Comparison of ENCODE assay signal across 18 mouse cellular contexts in genomic region chr13:55954346-55954745, GRCm38 (mm10).
A peak's percentile ranks its signal among the peaks of the same experiment; 100 is the strongest.
DNase-seq lines count a peak whose midpoint lies in the region; ATAC-seq lines count a peak whose summit lies in the region.
"Had no signal": no experiment of that assay in that cellular context is flagged by ENCODE, and none has a peak within 500 bp of the region (broad histone marks: within the 10 kb centered on the region; RNA-seq: fewer than 3 reads in every experiment).

No protein-coding gene starts in this region.

- H3K9ac ChIP-seq in lung, embryonic 16.5 days (ENCODE audit: low read length), result no peak overlapping the region
- H3K9ac ChIP-seq in midbrain, embryonic 14.5 days (replicated peaks; ENCODE audit: low read length), result no peak overlapping the region
- H3K9ac ChIP-seq: embryonic facial prominence, embryonic 12.5 days; forebrain, embryonic 15.5 days; heart, embryonic 15.5 days; hindbrain, embryonic 14.5 days; intestine, embryonic 15.5 days had no signal

- H3K9me3 ChIP-seq in lung, embryonic 16.5 days (ENCODE audit: control insufficient read depth, low read length), result no peaks in the 10 kb centered on the region
- H3K9me3 ChIP-seq in midbrain, embryonic 14.5 days (ENCODE audit: control insufficient read depth, low read length), result no peaks in the 10 kb centered on the region
- H3K9me3 ChIP-seq: embryonic facial prominence, embryonic 12.5 days; forebrain, embryonic 15.5 days; heart, embryonic 15.5 days; hindbrain, embryonic 10.5 days; intestine, embryonic 15.5 days had no signal

- no peak overlapping the region for H3K4me2 ChIP-seq in lung, embryonic 16.5 days (ENCODE audit: low read depth, low read length)
- H3K4me2 ChIP-seq in midbrain, embryonic 14.5 days (ENCODE audit: low read length), result no peak overlapping the region
- H3K4me2 ChIP-seq: embryonic facial prominence, embryonic 12.5 days; forebrain, embryonic 15.5 days; heart, embryonic 11.5 days; heart, embryonic 15.5 days; hindbrain, embryonic 14.5 days; intestine, embryonic 15.5 days had no signal

- 50% methylated on average over 6 of the region's 6 CpGs for WGBS in lung, embryonic 16.5 days
- 77% methylated on average over 6 of the region's 6 CpGs for WGBS in midbrain, embryonic 14.5 days

- no peak overlapping the region for H3K4me3 ChIP-seq in lung, embryonic 16.5 days (ENCODE audit: low read length)
- no peak overlapping the region for H3K4me3 ChIP-seq in midbrain, embryonic 14.5 days (replicated peaks; ENCODE audit: low read depth, low read length)
- H3K4me3 ChIP-seq: embryonic facial prominence, embryonic 12.5 days; forebrain, embryonic 15.5 days; heart, adult 2 months; heart, embryonic 15.5 days; hindbrain, embryonic 10.5 days; intestine, embryonic 15.5 days had no signal

- peak; percentile 68 for DNase-seq in heart, adult 11 months
- DNase-seq in heart, postnatal 14 days, result no peak
- DNase-seq in adrenal gland, postnatal 14 days, result peak; percentile 60
- peak; percentile 73 for DNase-seq in lung, postnatal 36 days
- no peak for DNase-seq in Muller cell, postnatal 12 days (ENCODE audit: inconsistent ontology term)
- DNase-seq in midbrain, embryonic 14.5 days, result no peak
- DNase-seq: cerebellum, adult 8-10 months; cerebellum, postnatal 14 days; gastrocnemius, postnatal 10 days; heart, adult 2 months had no signal

- intact Hi-C loops in heart, postnatal 14 days (cut with DNase I), result no loop called here

- H3K27me3 ChIP-seq in lung, embryonic 16.5 days (ENCODE audit: control insufficient read depth, insufficient read depth, low read depth, low read length), result peaks cover 19% of the 10 kb centered on the region
- H3K27me3 ChIP-seq in midbrain, embryonic 14.5 days (ENCODE audit: control insufficient read depth, insufficient read depth, low read length), result no peaks in the 10 kb centered on the region; the same call in 1 of the 2 replicates

- H3K4me1 ChIP-seq in lung, embryonic 16.5 days (replicated peaks; ENCODE audit: control insufficient read depth, insufficient read depth, low read length), result no peaks in the 10 kb centered on the region; the same call in 1 of the 2 replicates
- no peaks in the 10 kb centered on the region for H3K4me1 ChIP-seq in midbrain, embryonic 14.5 days (ENCODE audit: control insufficient read depth, insufficient read depth, low read length)
- H3K4me1 ChIP-seq: forebrain, embryonic 15.5 days; heart, embryonic 15.5 days had no signal

- peak; percentile 56; the same call in 1 of the 2 replicates for ATAC-seq in lung, embryonic 16.5 days (ENCODE audit: low read depth)
- ATAC-seq in midbrain, embryonic 14.5 days (ENCODE audit: low FRiP score, low TSS enrichment), result no peak
- ATAC-seq: forebrain, embryonic 15.5 days; intestine, embryonic 15.5 days had no signal

- H3K27ac ChIP-seq in lung, embryonic 16.5 days (ENCODE audit: low read length), result no peak overlapping the region
- no peak overlapping the region for H3K27ac ChIP-seq in midbrain, embryonic 14.5 days (replicated peaks; ENCODE audit: low read depth, low read length)
- H3K27ac ChIP-seq: embryonic facial prominence, embryonic 12.5 days; forebrain, embryonic 15.5 days; heart, adult 2 months; heart, embryonic 15.5 days; hindbrain, embryonic 10.5 days; hindbrain, embryonic 14.5 days; intestine, embryonic 15.5 days had no signal

- H3K36me3 ChIP-seq in lung, embryonic 16.5 days (ENCODE audit: control insufficient read depth, insufficient read depth, low read length), result no peaks in the 10 kb centered on the region
- no peaks in the 10 kb centered on the region for H3K36me3 ChIP-seq in midbrain, embryonic 14.5 days (ENCODE audit: control insufficient read depth, insufficient read depth, low read length)
- H3K36me3 ChIP-seq: embryonic facial prominence, embryonic 12.5 days; forebrain, embryonic 15.5 days; heart, embryonic 15.5 days; hindbrain, embryonic 10.5 days; intestine, embryonic 15.5 days had no signal

Comparison
In these comparisons a context has a peak if more than half of its experiments do, and no peak if none do; other contexts are left out.
1. DNase-seq: peak in heart, adult 11 months (single experiment), adrenal gland, postnatal 14 days (single experiment) and lung, postnatal 36 days (single experiment); none in heart, postnatal 14 days (0 of 2), Muller cell, postnatal 12 days (single experiment) and midbrain, embryonic 14.5 days (single experiment).